Mouse (Mus musculus) kidney, embryonic 14.5 days (tissue): Measurements from ENCODE around the gene Aldh6a1. TPM values are rescaled to one million over a fixed set of nuclear protein-coding genes. Genes with fewer than 3 reads are reported as not detected.
A peak's percentile ranks its signal among the peaks of the same experiment; 100 is the strongest.

Source experiments
- ATAC-seq: fragments of 200-750 bp; cut with Nextera tagmentation; 2 replicates; pipeline ENCODE4 v1.8.0; 2017; ENCODE audit warnings: moderate number of reproducible peaks, mild to moderate bottlenecking, moderate TSS enrichment, moderate library complexity; ENCODE audit not compliant: low FRiP score, low TSS enrichment
- H3K27ac ChIP-seq: fragments of 300-500 bp; sonication (generic); 2 replicates; pipeline ENCODE4 v1.5.1; 2014; ENCODE audit warnings: low read depth, mild to moderate bottlenecking, low read length, moderate library complexity, mixed read lengths
- H3K27me3 ChIP-seq: fragments of 300-500 bp; sonication (generic); 2 replicates; pipeline ENCODE4 v1.6.1; 2014; ENCODE audit warnings: mild to moderate bottlenecking, low read length; ENCODE audit not compliant: control insufficient read depth, insufficient read depth
- H3K36me3 ChIP-seq: fragments of 300-500 bp; sonication (generic); 2 replicates; pipeline ENCODE4 v1.6.1; 2014; ENCODE audit warnings: low read length, mixed read lengths; ENCODE audit not compliant: control insufficient read depth, insufficient read depth
- H3K4me1 ChIP-seq: fragments of 300-500 bp; sonication (generic); 2 replicates; pipeline ENCODE4 v1.6.1; 2014; ENCODE audit warnings: low read length, mixed read lengths; ENCODE audit not compliant: control insufficient read depth, insufficient read depth
- H3K4me2 ChIP-seq: fragments of 300-500 bp; sonication (generic); replicated peaks from 2 replicates; pipeline ENCODE4 v1.6.1; 2014; ENCODE audit warnings: low read depth, mild to moderate bottlenecking, low read length
- H3K4me3 ChIP-seq: fragments of 300-500 bp; sonication (generic); 2 replicates; pipeline ENCODE4 v1.5.1; 2014; ENCODE audit warnings: mild to moderate bottlenecking, low read length
- H3K9ac ChIP-seq: fragments of 300-500 bp; sonication (generic); 2 replicates; pipeline ENCODE4 v1.6.1; 2014; ENCODE audit warnings: low read depth, mild to moderate bottlenecking, low read length, moderate library complexity
- H3K9me3 ChIP-seq: fragments of 300-500 bp; sonication (generic); 2 replicates; pipeline ENCODE4 v1.6.1; 2016; ENCODE audit warnings: low read length; ENCODE audit not compliant: control insufficient read depth
- WGBS: fragments of 180-500 bp; shearing (Covaris S2); extraction: QIAGEN DNeasy Blood & Tissue Kit; methylation state at CpG from one replicate; pipeline ENCODE4 v1.1.7; 2014; 5-methylcytosine and 5-hydroxymethylcytosine counted together
- polyA plus RNA-seq: library from polyadenylated mRNA; unstranded; fragments of >200 nt; fragmentation: Nextera tagmentation; extraction: Ambion mirVana; gene quantifications from 2 replicates; pipeline ENCODE4 v1.2.1, GENCODE M21; 2014

The Aldh6a1 gene
- polyA plus RNA-seq, 1 experiment from 2014 or later, result 50.2 TPM

DNA sequence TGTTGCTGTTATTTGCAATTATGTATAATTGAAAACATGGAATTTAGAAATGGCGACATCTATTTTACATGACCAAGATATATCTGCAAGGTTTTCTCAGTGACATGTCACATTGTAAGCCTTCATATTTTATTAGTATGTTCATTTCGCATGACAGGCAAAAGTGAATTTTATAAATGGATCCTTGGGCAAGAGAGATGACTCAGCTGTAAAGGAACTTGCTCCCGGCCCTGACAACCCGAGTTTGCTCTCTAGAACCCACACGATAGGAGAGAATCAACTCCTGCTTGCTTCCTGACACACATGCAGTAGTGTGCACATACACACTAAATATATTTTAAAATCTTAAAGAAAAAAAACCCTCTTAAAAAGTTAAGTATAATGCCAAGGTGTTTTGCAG is 10.6 kb upstream of the Aldh6a1 start:
- WGBS, result 88% methylated on average over 5 of the region's 5 CpGs
- H3K9me3 ChIP-seq, result no peaks in the 10 kb centered on the region
- peaks cover 60% of the 10 kb centered on the region for H3K36me3 ChIP-seq
- H3K27me3 ChIP-seq, result no peaks in the 10 kb centered on the region
- no peak overlapping the region for H3K9ac ChIP-seq
- ATAC-seq, result no peak
- H3K4me1 ChIP-seq, result no peaks in the 10 kb centered on the region
- H3K4me2 ChIP-seq, result no peak overlapping the region
- H3K4me3 ChIP-seq, result no peak overlapping the region
- no peak overlapping the region for H3K27ac ChIP-seq

DNA sequence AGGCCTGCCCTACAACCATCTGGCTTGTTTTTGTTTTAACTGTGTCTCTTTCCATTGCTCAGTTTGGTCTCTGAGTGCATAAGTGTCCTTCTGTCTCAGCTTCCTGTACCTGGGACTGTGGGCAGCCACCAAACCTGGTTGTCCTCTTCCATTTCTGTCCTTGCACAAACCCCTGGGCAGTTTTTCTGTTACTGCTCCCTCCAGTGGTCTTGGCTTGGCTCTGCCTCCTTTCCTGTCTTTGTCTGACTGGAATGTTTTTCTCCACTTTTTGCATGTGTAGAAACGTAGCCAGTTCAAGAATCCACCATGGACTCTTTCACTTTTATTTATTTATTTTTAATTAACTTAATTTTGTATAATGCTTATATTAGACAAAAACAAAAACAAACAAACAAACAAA is 9.0 kb upstream of the Aldh6a1 start:
- H3K27me3 ChIP-seq, result no peaks in the 10 kb centered on the region
- no peak overlapping the region for H3K27ac ChIP-seq
- H3K9me3 ChIP-seq, result no peaks in the 10 kb centered on the region
- 66% methylated on average over 1 of the region's 1 CpGs for WGBS
- peaks cover 59% of the 10 kb centered on the region for H3K36me3 ChIP-seq
- H3K4me1 ChIP-seq, result no peaks in the 10 kb centered on the region
- no peak for ATAC-seq
- H3K9ac ChIP-seq, result no peak overlapping the region
- no peak overlapping the region for H3K4me3 ChIP-seq
- no peak overlapping the region for H3K4me2 ChIP-seq

DNA sequence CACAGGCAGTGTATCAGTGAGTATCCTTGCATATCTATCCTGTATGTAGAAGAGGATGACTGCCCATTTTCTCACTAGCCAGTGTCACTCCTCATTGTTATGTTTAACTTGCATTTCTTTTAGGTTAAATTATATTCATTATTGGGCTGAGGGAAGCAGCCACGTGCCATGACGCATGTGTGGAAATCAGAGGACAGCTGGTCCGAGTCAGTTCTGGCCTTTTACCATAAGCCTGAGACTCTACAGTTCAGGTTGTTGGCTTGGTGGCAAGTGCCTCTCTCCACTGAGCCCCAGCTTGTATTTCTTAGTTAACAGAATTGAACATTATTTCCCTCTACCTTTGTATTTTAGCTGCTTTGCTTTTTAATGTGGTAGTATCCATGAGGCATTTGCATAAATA is 6.1 kb upstream of the Aldh6a1 start:
- no peak overlapping the region for H3K4me2 ChIP-seq
- H3K4me3 ChIP-seq, result no peak overlapping the region
- H3K27me3 ChIP-seq, result no peaks in the 10 kb centered on the region
- 0 out of 2 replicates have a peak, but pooled peaks cover 3% of the 10 kb centered on the region for H3K4me1 ChIP-seq
- no peaks in the 10 kb centered on the region for H3K9me3 ChIP-seq
- H3K27ac ChIP-seq, result no peak overlapping the region
- no peak for ATAC-seq
- H3K36me3 ChIP-seq, result peaks cover 32% of the 10 kb centered on the region
- 91% methylated on average over 3 of the region's 3 CpGs for WGBS
- no peak overlapping the region for H3K9ac ChIP-seq

DNA sequence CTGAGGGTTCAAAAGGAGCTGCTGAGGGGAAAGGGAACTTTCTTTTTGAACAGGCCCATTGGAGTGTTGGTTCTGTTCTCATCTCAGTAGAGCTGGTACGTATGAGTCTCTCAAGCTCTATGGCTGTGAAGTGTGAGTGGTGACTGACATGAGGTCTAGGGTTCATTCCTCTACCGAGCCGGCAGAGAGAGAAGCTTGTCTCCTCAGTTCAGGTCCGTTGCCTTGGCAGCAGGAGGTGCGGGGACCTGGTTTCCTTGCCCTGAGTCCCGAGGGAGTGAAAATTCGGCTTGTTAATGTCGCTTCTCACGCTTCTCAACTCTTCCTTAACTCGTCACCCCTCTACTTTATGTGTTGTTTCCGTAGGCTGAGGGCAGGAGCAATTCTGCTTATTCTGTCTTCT is 997 bp upstream of the Aldh6a1 start:
- under 1% methylated on average over 11 of the region's 11 CpGs for WGBS
- Histone ChIP-seq H3K36me3 (peaks cover under 1% of the 10 kb centered on the region), H3K9ac (peak overlapping the region; percentile 53), H3K4me3 (peak overlapping the region; percentile 65), H3K27ac (0 out of 2 replicates have a peak overlapping the region, but pooled peaks have one; percentile 9), H3K9me3 (no peaks in the 10 kb centered on the region), H3K4me2 (peak overlapping the region; percentile 71), H3K27me3 (no peaks in the 10 kb centered on the region), H3K4me1 (0 out of 2 replicates have a peak, but pooled peaks cover 3% of the 10 kb centered on the region)
- no peak for ATAC-seq

DNA sequence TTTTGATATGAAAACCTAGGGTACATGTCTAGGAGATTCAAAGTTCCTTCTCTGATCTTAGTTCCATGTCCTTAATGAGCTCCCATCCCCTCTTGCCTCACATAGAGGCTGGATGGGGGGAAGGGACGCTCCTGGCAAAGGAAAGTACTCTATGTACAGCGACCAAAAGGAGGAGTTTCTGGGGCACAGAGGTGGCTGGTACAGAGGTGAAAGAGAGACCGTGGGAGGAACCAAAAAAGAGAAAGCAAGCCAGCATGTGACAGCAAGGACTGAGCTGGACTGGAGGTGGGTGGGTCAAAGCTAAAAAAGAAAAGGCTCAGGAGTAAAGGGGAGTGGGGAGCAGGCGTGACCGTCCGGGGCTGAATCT is 470 bp downstream of the Aldh6a1 start:
- no peaks in the 10 kb centered on the region for H3K36me3 ChIP-seq
- WGBS, result 1% methylated on average over 6 of the region's 6 CpGs
- peak overlapping the region; percentile 67 for H3K9ac ChIP-seq
- H3K4me3 ChIP-seq, result peak overlapping the region; percentile 65
- H3K9me3 ChIP-seq, result no peaks in the 10 kb centered on the region
- H3K27me3 ChIP-seq, result no peaks in the 10 kb centered on the region
- peak overlapping the region; percentile 70 for H3K4me2 ChIP-seq
- peak overlapping the region; percentile 33 for H3K27ac ChIP-seq
- 0 out of 2 replicates have a peak, but pooled peaks cover 3% of the 10 kb centered on the region for H3K4me1 ChIP-seq
- ATAC-seq, result peak; percentile 5

DNA sequence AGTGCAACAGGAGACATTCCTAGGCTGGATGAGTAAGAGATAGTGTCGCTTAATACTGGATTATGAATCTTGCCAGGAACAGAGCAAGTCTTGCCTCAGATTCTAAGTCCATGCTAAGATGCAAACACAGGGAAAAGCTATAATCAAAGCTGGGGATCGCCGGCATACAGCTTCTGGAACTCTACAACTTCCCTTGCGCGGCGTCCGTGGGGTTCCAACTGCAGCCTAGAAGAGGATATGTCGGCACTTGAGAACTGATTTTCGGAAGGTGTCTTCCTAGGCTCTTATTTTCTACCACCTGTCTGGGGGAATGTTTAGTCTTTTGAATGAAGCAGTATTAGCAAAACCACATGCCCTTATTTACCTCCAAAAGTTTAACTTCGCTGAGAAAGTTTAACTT is 917 bp downstream of the Aldh6a1 start:
- H3K4me2 ChIP-seq, result peak overlapping the region; percentile 70
- 50% methylated on average over 10 of the region's 10 CpGs for WGBS
- ATAC-seq, result no peak
- peak overlapping the region; percentile 65; the same call in 1 of the 2 replicates for H3K4me3 ChIP-seq
- no peak overlapping the region for H3K27ac ChIP-seq
- no peak overlapping the region; the same call in 1 of the 2 replicates for H3K9ac ChIP-seq
- H3K4me1 ChIP-seq, result 0 out of 2 replicates have a peak, but pooled peaks cover 3% of the 10 kb centered on the region
- H3K36me3 ChIP-seq, result no peaks in the 10 kb centered on the region
- no peaks in the 10 kb centered on the region for H3K9me3 ChIP-seq
- no peaks in the 10 kb centered on the region for H3K27me3 ChIP-seq

DNA sequence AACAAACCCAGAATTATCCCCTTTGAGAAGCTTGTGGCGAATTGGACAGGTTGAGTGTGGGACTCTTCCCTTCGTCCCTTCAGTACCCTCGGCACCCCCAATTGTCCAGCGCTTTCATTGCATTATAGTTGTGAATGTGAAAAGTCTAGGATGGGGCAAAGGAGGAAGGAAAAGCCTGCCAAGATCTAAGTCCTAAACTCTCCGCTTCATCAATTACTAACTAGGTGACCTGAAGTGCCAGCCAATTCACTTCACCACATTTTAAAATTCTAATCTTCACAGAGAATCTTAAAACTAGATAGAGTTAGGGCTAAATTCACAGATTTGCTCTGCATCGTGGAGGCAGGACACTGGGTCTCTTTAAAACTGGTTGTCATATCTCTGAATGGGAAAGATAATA is 2.6 kb downstream of the Aldh6a1 start:
- no peaks in the 10 kb centered on the region for H3K27me3 ChIP-seq
- H3K36me3 ChIP-seq, result no peaks in the 10 kb centered on the region
- H3K9me3 ChIP-seq, result no peaks in the 10 kb centered on the region
- no peak overlapping the region for H3K4me3 ChIP-seq
- no peak overlapping the region for H3K4me2 ChIP-seq
- ATAC-seq, result no peak
- 0 out of 2 replicates have a peak, but pooled peaks cover 3% of the 10 kb centered on the region for H3K4me1 ChIP-seq
- no peak overlapping the region for H3K9ac ChIP-seq
- 84% methylated on average over 6 of the region's 6 CpGs for WGBS
- no peak overlapping the region for H3K27ac ChIP-seq

DNA sequence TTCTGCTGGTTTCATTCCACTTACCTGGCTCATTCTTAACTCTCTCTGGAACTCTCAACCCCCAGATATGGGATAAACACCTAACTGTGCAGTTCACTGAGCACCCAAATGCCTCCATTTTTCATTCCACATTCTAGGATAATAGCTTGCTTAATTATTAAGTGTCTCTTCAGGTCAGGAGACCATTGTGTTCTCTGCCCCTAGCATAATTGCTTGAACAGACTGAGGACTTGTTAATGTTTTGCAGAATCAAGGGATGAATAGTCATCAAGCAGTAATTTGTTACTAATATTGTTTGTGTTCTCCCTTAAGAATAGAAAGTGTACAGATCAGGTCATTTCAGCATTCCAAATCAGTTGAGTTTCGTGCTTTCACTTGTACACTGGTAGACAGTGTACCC is 3.4 kb downstream of the Aldh6a1 start:
- WGBS, result 80% methylated on average over 1 of the region's 1 CpGs
- no peak overlapping the region for H3K4me3 ChIP-seq
- no peaks in the 10 kb centered on the region for H3K36me3 ChIP-seq
- H3K9ac ChIP-seq, result no peak overlapping the region
- no peak overlapping the region for H3K27ac ChIP-seq
- H3K27me3 ChIP-seq, result no peaks in the 10 kb centered on the region
- H3K9me3 ChIP-seq, result no peaks in the 10 kb centered on the region
- H3K4me1 ChIP-seq, result 0 out of 2 replicates have a peak, but pooled peaks cover 1% of the 10 kb centered on the region
- H3K4me2 ChIP-seq, result no peak overlapping the region
- no peak for ATAC-seq

DNA sequence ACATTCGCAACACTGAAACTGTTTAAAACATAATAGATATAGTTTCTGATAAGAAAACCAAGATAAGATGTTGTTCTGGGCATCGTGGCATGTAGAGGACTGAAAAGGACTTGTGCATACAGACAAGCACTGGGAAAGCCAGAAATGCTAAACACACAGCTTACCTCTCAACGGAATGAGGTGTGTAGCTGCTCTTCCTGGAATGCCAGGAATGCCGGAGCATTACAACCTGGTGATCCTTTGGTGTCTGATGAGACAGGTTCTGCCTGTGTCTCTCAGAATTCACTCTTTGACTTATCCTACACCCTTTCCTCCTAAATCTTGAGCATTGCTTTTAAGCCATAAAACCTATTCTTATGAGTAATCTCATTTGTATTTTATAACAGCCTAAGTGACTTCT is 8.3 kb downstream of the Aldh6a1 start:
- Histone ChIP-seq H3K27me3 (no peaks in the 10 kb centered on the region), H3K36me3 (no peaks in the 10 kb centered on the region), H3K4me3 (no peak overlapping the region), H3K9me3 (no peaks in the 10 kb centered on the region), H3K9ac (no peak overlapping the region), H3K4me1 (no peaks in the 10 kb centered on the region), H3K4me2 (no peak overlapping the region), H3K27ac (no peak overlapping the region)
- no peak for ATAC-seq
- 79% methylated on average over 4 of the region's 4 CpGs for WGBS
